In the genomic region with DNA sequence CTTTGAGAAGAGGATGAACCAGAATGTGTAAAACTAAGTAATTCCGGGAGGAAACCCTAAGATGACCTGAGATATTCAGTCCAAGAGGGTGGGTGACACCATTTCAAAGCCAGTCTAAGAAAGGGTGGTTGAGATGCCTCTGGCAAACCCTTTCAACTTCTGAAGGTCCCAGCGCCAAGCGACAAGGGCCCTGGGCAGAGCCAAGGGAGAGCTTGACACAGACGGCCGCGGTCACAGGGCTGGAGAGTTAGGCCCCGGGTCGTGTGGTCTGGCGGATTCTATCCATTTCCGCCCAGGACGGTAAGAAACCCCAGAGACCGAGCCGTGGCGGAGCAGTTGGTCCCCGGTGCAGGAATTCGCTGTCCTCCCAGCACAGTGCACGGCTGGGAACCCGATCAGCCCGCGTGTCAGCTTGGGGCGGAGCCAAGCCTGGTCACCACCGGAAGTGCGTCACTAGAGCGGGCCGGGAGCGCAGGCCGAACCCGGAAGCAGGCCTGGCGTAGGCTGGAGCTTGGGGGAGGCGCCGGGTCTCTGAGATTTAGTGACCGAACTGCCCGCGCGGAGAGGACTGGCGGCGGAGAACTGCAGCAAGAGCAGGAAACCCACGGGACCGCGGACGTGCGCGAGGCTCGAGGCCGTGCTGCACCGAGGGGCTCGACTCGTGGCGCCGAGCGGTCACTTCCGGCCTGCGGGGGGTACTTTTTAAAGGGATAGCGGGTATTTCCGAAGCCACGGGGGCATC, we compare ENCODE assay signal across 8 mouse cellular contexts. TPM values are rescaled to one million over a fixed set of nuclear protein-coding genes. Genes with fewer than 3 reads are reported as not detected.
DNase-seq lines count a peak whose midpoint lies in the region; ATAC-seq and TF ChIP-seq lines count a peak whose summit lies in the region.

No protein-coding gene starts in this region.

- peak; percentile 49 for DNase-seq in Patski (ENCODE audit: low read depth, low spot score)
- DNase-seq in cerebellum, postnatal 14 days, result peak; percentile 98 to 99
- DNase-seq in frontal cortex, postnatal 25 days (ENCODE audit: low spot score in 2 of 2), result peak; percentile 90 to 94
- DNase-seq in hindbrain, embryonic 14.5 days (ENCODE audit: low spot score), result peak; percentile 96
- peak; percentile 95 to 96 for DNase-seq in layer of hippocampus, postnatal 36 days
- DNase-seq in lung, postnatal 36 days, result peak; percentile 96
- peak; percentile 96 for DNase-seq in retina, postnatal 1 day
- DNase-seq in urinary bladder, adult 18-20 months (ENCODE audit: low spot score in 2 of 2), result peak; percentile 91 to 96

- H3K36me3 ChIP-seq in hindbrain, embryonic 14.5 days (replicated peaks; ENCODE audit: control insufficient read depth, insufficient read depth), result no peaks in the 10 kb centered on the region

- in situ Hi-C loops in Patski (cut with MboI; ENCODE audit: low pct_unique_long_range_greater_than_20kb), result no loop called here

- H3K27ac ChIP-seq in hindbrain, embryonic 14.5 days, result peak overlapping the region; percentile 96

- H3K4me2 ChIP-seq in hindbrain, embryonic 14.5 days (replicated peaks), result peak overlapping the region; percentile 71

- no peaks in the 10 kb centered on the region for H3K9me3 ChIP-seq in hindbrain, embryonic 14.5 days (ENCODE audit: control insufficient read depth, low read length)

- peak; percentile 97 for ATAC-seq in Patski
- peak; percentile 100 for ATAC-seq in hindbrain, embryonic 14.5 days (ENCODE audit: low FRiP score)

- peak overlapping the region; percentile 53 for H3K4me3 ChIP-seq in hindbrain, embryonic 14.5 days (replicated peaks; ENCODE audit: low read length)

- peak overlapping the region; percentile 68 for H3K9ac ChIP-seq in hindbrain, embryonic 14.5 days

- H3K4me1 ChIP-seq in hindbrain, embryonic 14.5 days (replicated peaks; ENCODE audit: control insufficient read depth, insufficient read depth, low read length), result peaks cover 14% of the 10 kb centered on the region

- under 1% methylated on average over 56 of the region's 56 CpGs for WGBS in hindbrain, embryonic 14.5 days

- CTCF ChIA-PET in Patski (lab: Charles Lee), result interaction anchor here (1.3 to 2.1 kb wide), 2 partner anchors 17 to 19 kb away, joined by 3 to 7 read pairs; no protein-coding TSS in a partner anchor

- POLR2A ChIA-PET in Patski (lab: Charles Lee), result interaction anchor here (0.7 to 1.2 kb wide), 2 partner anchors 33 to 51 kb away, joined by 3 to 5 read pairs; no protein-coding TSS in a partner anchor

- TF ChIP-seq CTCF in Patski (IDR thresholded peaks at IDR 0.05), result no peak

- H3K27me3 ChIP-seq in Patski, result peaks cover 6% of the 10 kb centered on the region
- no peaks in the 10 kb centered on the region for H3K27me3 ChIP-seq in hindbrain, embryonic 14.5 days (ENCODE audit: control insufficient read depth, insufficient read depth, low read length)

RNA-seq across cellular contexts. Expression of a gene that starts 22.0 kb away (rescaled TPM):
- polyA plus RNA-seq in Patski (2021), result not detected
- polyA plus RNA-seq in hindbrain, embryonic 14.5 days (2014; fragmentation: Nextera tagmentation; extraction: Ambion mirVana), result 1.6 and 2.1 TPM in 2 replicates
- 10 to 100 TPM; 14.7 to 16.6 TPM for total RNA-seq in layer of hippocampus, postnatal 36 days (2021)

RNA-seq across cellular contexts. Expression of a gene that starts 34.2 kb away (rescaled TPM):
- 14.1 TPM for polyA plus RNA-seq in Patski (2021)
- polyA plus RNA-seq in hindbrain, embryonic 14.5 days (2014; fragmentation: Nextera tagmentation; extraction: Ambion mirVana), result 25.1 and 26.2 TPM in 2 replicates
- total RNA-seq in layer of hippocampus, postnatal 36 days (2021), result 10 to 100 TPM; 21.5 to 22.1 TPM

Comparison
In these comparisons a context has a peak if more than half of its experiments do, and no peak if none do; other contexts are left out.
1. Peak in every context shown above with its lines: DNase-seq, ATAC-seq, H3K4me3 ChIP-seq and H3K27ac ChIP-seq.